Mouse (Mus musculus): Measurements from ENCODE around the gene Insr.
"Not testable (repeated sequence)": the region's sequence is repeated elsewhere in the genome, so short reads cannot be mapped to it uniquely, and the experiment has no call there.

Insr gene

DNA sequence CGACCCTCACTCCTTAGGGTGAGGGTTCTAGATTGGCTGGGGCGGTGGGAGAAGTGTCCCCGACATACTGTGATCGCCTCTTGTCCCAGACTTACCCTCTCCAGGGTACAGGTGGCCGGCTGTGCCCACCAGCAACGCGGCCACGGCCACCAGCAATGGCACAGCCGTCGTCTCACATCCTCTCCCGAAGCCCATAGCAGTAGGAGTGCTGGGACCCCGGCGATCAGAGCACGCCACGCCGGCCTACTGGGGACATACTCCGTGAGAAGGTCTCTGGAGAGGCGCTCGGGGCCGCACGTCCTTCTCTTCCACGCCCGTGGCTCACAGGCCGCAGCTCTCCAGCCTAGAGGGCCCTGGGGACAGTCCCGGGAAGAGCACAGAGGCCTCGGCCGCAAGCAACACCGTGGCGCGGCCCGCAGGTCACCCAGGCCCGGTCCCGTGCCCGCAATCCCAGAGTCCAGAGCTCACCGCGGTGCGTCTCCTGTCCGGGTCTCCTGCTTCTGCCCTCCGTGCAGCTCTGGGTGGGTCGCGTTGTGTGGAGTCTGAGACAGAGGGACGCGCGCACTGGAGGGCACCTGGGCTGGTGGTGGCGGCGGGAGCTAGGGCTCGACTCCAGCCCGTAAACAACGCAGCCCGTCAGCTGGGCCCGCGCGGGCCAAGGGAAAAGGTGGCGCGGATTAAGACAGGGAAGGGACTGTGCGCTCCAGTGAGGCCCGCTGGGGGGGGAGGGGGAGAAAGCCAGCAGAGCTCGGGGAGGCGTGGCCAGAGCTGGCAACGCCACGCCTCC, at the start of gene Insr:
TSS of gene Insr (minus strand) at position 684 of the 787 bp plus-strand sequence.
- peak; percentile 94 for DNase-seq (ENCODE audit: low read depth, low spot score)

DNA sequence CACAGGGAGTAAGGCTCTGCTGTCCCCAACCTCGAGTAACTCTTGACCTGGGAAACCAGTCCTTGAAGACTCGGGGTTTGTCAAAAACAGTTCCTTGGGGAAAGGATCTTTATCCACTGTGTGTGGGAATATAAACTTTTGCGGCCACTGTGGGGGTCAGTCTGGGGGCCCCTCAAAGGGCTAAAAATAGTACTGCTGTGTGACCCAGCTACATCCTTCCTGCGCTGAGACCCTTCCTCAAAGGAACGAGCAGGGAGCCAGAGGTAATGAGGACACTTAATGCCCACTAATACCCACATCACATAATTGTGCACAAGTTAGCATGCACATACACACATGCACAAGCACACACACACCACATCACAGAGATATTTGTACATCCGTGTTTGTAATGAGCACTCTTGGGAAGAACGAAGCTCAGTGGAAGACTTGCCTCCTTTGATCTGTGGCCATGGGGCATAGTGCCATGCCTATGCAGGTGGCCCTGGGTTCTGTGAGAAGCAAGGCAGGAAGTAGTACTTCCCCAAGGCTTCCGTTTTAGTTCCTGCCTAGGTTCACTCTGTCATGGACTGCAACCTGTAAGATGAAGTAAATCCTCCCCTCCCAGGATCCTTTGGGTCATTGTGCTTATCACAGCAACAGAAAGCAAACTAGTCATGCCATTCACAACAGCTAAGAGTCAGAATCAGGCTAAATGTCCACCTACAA, 48.3 kb upstream of the Insr start:
- no peak for DNase-seq (ENCODE audit: low read depth, low spot score)

- no peak for DNase-seq (ENCODE audit: low read depth, low spot score)
Measured at GRCm38 (mm10) chr8:3327056-3327455, 47.6 kb upstream of the Insr start.

- no peak for DNase-seq (ENCODE audit: low read depth, low spot score)
Measured at GRCm38 (mm10) chr8:3324253-3324652, 44.8 kb upstream of the Insr start.

DNA sequence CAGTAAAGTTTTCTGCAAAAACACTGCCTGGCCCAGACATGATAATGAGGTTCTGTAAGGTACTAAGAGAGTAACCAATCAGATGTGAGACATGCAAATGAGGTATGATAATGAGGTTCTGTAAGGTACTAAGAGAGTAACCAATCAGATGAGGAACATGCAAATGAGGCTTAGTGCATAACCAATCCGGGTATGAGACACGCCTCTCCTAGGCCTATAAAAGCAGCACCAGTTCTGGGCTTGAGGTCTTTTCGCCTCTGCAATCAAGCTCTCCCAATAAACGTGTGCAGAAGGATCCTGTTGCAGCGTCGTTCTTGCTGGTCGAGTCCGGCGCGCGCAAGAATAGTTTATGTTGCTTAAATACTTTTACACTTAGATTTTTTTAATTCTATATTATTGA, 39.9 kb upstream of the Insr start:
- not testable (repeated sequence) for DNase-seq (ENCODE audit: low read depth, low spot score)

GRCm38 (mm10) chr8:3316585-3316984, 37.2 kb upstream of the Insr start:
- no peak for DNase-seq (ENCODE audit: low read depth, low spot score)

DNA sequence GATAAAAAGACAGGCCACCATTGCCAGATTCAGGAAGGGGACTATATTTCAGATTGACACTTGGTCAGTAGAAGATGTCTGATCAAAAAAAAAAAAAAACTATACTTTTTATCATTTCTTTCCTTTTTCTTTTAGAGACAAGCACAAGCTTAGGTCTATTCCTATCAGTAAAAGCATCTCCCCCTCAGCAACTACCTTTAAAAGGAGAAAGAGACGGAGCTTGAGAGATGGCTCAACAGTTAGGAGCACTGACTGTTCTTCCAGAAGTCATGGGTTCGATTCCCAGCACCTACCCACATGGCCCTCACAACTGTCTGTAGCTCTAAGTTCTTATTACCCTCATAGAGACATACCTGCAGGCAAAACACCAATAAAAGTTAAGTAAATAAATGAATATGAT, 34.9 kb upstream of the Insr start:
- DNase-seq (ENCODE audit: low read depth, low spot score) = no peak

DNA sequence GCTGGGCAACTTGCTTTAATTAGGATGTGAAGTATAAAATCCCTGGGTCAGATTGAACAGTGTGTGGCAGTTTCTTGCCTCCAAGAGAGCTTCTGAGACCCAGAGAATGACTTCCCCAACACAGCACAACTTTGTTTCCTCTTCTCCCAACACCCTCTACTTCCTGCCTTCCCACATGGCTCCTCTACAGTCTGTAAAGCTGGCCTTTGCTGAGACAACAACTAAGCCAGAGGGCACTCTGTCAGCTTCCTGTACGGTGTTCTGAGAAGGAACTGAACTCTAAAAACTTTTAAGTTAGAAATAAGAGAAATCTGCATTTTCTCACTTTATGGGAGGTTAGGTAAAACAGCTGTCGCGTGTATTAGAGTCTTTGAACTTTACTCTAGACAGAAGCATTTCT, 34.4 kb upstream of the Insr start:
- no peak for DNase-seq (ENCODE audit: low read depth, low spot score)

DNA sequence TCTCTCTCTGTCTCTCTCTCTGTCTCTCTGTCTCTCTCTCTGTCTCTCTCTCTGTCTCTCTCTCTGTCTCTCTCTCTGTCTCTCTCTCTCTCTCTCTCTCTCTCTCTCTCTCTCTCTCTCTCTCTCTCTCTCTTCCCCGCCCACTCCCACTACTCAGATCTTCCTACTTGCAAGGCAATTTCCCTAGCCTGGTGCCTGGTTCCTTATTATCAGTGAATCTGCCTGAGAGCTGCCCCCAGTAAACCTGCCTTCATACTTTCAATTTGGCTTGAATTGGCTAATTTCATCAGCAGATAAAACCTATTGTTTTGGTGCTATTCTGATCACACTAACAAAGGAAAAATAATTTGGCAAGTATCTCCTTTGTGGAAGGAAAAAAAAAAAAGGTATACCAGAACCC, 34.0 kb upstream of the Insr start:
- not testable (repeated sequence) for DNase-seq (ENCODE audit: low read depth, low spot score)

DNA sequence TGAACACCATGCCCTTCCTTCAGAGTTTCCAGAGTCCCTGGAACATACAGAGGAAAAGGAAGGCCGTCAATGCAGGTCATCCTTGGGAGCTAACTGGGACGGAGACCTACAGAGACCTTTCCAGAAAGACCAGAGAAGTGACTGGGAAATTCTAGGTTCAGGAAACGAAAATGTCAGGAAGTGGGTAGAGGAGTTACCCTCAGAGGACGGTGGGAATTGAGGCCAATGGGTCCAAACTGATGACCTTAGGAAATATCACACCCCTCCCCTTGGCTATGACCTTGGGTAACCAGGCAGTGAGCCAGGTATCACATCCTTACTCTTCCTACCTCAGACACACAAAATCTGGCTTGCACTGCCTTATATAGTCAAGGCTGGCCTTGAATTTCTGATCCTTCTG, 32.1 kb upstream of the Insr start:
- no peak for DNase-seq (ENCODE audit: low read depth, low spot score)

DNA sequence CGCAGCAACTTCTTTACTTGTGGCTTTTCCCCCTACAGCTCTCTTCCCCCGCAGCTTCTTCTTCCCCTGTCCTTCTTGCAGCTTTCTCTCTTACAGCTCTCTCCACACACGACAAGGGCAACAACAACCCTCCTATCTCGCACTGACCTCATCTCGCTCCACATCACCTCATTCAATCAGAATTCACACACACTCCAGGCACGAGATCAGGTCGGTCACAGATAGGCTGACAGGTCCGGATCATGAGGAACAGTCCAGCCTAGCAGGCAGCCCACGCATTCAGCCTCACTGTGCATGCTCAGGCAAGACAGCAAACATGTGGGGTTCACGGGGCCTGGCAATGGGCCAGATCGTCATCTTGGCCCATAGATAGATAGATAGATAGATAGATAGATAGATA, 30.2 kb upstream of the Insr start:
- DNase-seq (ENCODE audit: low read depth, low spot score) = no peak

GRCm38 (mm10) chr8:3308205-3308800, 28.9 kb upstream of the Insr start:
- not testable (repeated sequence) for DNase-seq (ENCODE audit: low read depth, low spot score)

DNA sequence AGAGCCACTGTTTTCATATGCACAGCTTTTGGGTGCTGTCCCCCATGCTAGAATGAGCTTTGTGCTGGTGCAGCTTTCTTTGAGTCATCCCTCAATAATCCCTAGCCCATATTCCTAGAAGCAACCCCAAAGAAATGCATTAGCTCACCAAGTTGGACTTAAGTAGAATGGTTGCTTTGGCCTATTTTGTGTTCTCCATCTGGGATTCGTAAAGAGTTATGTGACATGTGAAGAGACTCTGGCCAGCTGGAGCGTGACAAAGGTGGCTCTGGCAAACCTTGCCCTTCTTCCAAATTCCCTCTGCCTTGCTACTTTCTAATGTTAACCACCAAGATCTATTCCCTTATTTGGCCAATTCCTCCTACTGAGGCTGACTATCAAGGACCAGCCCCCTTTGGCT, 22.7 kb upstream of the Insr start:
- no peak for DNase-seq (ENCODE audit: low read depth, low spot score)

GRCm38 (mm10) chr8:3299322-3299721, 19.9 kb upstream of the Insr start:
- DNase-seq (ENCODE audit: low read depth, low spot score) = no peak

DNA sequence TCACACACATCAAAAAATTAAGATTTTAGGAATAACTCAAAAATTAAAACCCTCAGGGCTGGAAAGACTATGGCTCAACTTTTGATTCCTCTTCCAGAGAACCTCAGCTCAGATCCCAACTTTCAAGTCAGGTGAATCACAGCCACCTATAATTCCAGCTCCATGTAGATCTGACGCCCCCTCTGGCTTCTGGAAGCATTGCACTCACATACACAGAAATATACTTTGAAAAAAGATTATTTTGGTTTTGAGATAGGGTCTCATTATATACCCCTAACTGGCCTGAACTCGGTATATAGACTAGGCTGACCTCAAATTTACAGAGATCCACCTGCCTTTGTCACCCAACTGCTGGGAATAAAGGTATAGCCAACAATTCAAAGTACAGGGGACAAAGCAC, 6.4 kb upstream of the Insr start:
- DNase-seq (ENCODE audit: low read depth, low spot score) = no peak

GRCm38 (mm10) chr8:3284656-3285055, 5.2 kb upstream of the Insr start:
- no peak for DNase-seq (ENCODE audit: low read depth, low spot score)

DNA sequence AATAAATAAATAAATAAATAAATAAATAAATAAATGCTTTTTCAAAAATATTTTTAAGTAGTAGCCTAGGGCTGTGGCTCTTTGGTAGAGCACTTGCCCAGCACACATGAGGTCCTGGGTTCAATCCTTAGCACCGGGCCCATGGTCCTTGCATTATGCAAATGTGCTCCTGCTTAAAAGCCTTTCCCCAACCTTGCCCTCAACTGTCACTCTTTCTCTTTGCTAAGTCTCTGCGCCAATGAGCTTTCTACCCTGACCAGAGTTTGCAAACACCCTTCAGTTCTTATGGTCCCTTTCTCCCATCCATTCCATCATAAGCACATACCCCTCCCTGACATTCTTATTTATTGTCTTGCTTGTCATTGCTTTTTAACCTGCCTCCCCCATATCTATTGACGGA, 1.9 kb upstream of the Insr start:
- no peak for DNase-seq (ENCODE audit: low read depth, low spot score)

- no peak for DNase-seq (ENCODE audit: low read depth, low spot score)
Measured at GRCm38 (mm10) chr8:3280266-3280910, 971 bp upstream of the Insr start.

- no peak for DNase-seq (ENCODE audit: low read depth, low spot score)
Measured at GRCm38 (mm10) chr8:3279721-3280077, 282 bp upstream of the Insr start.

DNA sequence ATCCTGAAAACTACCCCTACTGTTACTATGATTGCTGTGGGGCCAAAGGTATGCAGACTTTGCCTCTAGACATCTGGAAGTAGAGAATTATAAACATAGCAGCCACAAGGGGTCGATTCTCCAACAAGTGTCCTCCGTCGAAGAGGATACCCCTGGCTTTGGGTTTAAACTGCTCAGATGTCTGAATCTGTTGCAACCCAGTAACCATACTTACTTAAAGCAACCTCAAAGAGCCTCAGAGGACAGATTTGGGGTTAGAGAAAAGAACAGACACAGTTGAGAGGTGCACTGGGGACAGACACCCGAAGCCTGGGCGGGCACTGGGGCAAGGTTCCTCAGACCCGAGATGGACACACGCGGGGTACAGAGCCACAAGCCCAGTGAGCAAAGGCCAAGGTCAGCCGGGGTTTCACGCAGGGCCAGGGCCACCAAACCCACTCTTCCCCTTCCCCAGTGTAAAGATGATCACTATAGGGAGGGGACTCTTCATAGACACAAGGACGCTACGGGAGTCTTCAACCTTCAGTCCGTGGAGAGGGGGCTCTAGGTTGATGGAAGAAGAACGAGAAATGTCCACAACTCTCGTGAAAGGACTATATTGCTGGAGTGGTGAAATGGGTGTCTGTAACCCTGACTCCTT, 1.1 kb downstream of the Insr start:
- peak; percentile 19 for DNase-seq (ENCODE audit: low read depth, low spot score)

GRCm38 (mm10) chr8:3277266-3277665, 2.2 kb downstream of the Insr start:
- no peak for DNase-seq (ENCODE audit: low read depth, low spot score)

DNA sequence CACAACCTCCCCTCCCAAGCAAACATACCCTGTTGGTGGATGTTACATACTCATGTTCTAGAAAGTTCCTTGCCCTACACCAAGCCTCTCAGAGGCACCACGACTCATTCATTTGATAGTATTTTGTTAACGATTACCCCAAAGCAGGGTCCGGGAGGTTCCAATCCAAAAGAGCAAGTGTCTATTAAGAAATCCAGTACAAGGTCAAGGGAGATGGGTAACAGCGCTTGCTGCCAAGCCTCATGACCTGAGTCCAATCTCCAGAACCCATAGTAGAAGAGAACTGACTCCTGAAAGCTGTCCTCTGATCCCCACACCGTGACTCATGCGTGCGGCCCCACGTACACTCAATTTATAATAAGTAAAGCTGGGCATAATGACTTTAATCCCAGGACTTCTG, 3.4 kb downstream of the Insr start:
- no peak for DNase-seq (ENCODE audit: low read depth, low spot score)
